Mouse (Mus musculus) spleen, embryonic (tissue): ENCODE measurements at regions not wholly inside any gene's neighbourhood (a gene's known extent, or its start where the extent isn't known, plus 50 kb on each side); places are given as distances from the start of the nearest gene placed in this dataset.

Source experiments
- CTCF ChIA-PET: fragments of 350-600 bp; sonication (Branson Sonifier 250); formaldehyde crosslinking; loops from one replicate; lab custom pipeline; 2022; lab: Charles Lee

DNA sequence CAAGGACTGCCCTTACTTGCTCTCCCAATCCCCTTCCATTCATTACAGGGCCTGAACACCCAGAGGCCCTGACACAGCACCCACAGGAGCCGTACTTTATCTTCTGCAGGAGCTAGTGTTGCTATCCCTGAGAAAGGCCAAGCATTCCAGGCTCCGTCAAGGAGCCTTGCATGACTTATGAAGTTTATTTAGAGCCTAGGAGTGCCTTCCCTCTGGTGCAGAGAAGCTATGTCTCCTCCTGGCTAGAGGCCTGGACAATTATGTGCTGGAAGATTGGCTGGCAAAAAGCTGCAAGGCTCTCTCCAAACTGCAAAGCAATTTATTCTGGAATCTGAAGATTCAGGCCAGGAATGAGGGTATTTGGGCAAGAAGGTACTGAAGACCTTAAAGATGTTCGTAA lies 612.0 kb upstream of the Cdh5 start:
- CTCF ChIA-PET, result no interaction called here

DNA sequence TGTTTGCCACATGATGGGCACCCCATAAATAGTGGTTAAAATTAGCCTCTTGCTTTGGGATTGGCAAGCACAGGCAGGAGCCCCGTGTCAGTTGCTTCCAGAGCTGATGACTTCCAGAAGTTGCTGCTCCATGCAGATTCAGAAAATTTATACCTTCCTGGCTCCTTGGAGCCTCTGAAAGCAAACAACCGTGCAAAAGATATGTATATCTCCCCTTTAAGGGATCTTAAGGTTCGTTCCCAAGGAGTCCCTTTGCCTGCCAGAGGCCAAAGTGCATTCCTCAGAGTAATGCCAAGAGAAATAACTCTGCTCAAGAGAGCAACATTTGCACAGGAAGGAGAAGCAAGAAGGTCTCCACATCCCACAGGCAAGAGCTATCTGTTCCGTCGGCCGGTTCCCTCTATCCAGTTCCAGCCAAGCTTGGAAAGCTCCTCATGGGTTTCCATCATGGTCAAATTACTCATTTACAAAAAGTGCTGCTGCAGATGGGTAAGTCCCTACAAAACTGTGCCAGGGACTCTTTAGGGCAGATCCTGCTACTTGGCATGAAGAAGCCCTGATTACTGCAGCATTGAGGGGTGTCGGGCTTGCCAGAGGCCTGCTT lies 608.4 kb upstream of the Cdh5 start:
- CTCF ChIA-PET, result no interaction called here

DNA sequence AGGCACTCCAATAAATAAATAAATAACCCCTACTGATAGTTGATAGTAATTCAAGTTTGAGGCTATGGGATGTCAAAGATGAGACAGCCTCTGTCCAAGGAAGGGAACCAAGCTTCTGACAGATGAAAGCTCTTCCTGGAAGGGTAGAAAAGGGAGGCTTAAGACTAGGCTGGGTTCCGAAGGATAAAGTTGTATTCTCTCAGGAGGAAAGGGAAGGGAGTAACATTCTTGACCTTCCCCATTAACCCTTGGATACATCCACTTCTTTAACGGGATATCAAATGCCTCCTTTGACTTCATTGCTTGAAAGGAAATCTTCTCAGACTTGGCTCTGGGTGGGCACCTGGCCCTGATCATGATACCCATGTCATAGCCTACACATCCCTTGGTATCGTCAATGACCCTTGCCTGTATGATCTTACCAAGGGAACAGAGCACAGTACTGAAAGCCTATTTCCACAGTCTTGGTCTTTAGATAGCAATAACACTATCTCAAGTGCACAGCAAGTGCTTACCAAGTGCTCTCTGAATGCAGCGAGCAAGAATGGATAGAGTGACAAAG lies 607.4 kb upstream of the Cdh5 start:
- CTCF ChIA-PET, result no interaction called here

DNA sequence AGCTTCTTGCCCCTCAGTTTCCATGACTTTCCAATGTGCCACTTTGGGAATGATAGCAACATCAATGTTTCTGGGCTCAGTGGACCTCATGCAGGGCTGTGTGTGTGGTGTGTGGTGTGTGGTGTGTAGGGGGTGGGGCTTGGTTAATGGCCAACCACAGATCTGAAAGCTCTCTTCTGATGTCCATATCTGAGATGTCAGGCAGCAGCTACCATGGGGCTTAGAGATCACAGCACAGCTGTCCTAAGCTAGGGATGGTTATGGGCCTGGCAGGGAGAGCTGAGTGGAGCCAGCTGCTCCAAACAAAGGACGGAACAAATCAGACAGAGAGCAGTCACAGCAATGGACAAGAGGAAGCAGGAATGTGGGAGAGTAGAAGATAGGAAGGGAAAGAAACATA lies 606.8 kb upstream of the Cdh5 start:
- CTCF ChIA-PET, result no interaction called here

DNA sequence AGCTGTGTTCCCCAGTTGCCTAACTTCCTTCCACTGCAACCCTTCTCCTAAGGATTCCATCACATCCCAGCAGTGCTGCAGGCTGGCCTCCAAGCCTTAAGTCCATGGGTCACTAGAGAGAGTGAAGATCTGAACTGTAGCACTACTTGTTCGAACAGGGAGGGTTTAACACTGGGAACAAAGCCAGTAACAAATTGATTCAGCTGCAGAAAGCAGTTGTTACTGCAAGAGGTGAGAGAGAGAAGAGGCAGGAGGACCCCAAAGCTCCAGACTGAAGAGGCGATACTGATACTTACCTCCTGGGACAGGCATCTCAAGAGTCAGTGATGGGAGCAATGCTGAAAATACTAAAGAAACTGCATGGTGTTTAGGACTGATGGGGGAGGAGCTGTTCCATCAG lies 600.1 kb upstream of the Cdh5 start:
- CTCF ChIA-PET, result no interaction called here

DNA sequence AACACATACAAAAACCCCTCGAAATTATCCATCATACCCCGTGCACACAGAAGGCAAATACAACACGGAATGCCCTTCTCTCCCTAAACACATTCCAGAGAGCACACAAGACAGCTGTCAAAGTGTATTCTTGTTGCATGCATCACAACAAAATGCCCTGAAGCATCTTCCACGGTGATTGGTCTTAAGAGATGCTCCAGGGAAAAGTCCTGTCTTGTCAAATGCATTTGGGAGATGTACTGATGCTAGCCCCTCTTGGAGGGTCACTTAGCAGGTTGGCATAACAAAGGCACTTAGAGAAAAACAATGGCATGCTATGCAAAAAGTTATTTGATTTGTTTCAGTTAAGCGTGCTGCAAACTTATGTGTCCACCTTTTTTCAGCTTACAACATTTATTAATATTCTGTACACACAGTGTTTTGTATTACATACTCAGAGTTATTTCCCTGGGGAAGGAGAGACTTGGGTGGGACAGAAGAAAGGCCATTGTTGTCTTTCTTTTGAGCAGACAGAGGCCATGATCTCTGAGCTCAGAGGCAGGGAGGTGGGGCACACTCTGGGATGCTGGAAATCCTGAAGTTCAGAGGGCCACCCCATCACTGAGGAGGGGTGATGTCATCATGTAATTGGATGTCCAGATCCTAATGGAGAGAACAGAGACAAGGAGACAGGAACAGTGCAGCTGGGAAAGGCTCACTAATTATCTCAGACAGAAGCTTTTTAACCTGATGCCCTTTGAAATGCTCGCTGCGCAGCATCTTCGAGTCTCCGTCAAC lies 598.2 kb upstream of the Cdh5 start:
- CTCF ChIA-PET, result no interaction called here

DNA sequence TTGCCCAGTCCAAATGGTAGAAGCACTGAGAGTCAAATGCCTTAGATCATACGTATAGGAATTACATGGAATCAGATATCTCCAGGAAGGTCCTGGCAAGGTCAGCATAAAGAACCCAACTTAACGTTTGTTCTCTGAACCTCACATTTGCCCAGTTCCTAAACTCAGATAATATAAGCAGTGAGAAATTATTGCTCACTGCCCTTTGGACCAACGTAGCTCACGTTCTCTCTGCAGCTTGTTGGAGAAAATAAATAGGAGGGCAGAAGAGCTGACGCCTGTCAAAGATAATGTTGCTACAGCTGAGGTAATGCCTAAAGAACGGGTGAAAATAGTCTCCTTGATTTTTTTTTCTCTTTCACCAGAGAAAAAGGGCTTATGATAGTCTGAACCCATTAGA lies 595.1 kb upstream of the Cdh5 start:
- CTCF ChIA-PET, result no interaction called here

DNA sequence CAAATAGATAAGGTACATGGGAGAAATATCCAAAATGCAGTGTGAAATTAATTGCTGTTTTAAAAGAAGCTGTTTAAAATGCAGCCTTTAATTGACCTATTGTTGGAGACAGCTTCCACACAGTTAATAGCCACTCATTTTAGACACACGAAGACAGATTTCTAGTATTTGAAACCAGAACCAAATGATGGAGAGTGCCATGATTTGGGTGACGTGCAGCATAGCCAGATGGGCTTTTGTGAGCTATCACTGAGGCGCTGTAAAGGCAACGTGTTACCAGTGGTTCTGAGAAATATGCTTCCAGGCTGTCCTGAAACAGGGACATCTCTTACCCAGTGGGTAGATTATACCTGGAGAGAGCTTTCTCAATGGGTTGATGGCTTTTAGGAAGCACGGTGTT lies 594.4 kb upstream of the Cdh5 start:
- CTCF ChIA-PET, result no interaction called here

DNA sequence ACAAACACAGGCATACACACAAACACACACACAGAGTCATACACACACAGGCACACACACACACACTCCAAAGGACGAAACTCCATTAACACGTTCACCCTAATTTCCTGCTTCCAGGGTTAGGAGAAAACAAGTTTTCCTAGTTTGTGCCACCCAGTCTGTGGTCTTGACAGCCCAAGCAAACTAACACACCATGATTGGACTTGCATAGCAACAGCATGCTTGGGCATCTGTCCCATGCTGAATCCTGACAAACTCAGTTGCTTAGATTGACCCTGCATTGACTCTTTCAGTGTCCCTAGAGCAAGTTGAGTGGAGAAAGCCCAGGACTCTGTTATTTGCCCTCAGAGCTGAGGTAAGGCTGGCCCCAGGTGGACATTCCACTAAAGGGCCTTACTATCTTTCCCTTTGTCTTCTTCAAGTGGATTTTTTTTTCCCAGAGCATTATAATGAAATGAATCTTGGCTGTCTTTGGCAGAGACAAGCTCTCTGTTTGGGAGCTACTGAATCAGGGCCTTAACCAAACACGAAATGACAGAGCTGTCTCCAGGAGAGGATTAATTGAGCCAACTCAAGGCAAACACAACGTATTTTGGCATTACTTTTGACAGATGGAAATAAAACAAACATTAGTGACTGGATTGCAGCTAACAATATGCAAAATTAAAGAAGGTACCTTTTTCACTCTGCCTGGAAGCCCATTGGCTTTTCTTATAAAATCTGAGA lies 581.1 kb upstream of the Cdh5 start:
- CTCF ChIA-PET, result no interaction called here

DNA sequence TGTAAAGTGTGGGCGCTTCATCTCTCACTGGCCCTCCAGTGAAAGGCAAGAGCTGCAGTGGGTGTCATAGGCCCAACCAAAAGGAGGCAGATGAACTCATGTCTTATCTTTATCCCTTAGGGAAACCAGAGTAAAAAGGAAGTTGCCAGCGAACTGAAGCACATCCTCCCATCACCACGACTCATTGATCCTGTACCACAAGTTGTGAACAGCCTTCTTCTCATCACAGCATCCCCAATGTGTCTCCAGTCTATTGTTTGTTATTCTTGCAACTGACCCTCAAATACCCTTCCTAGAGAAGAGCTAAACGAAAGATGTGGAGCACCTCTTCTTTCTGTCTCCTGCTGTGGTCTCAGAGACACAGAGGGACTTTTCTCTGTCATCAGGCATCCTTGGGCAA lies 570.5 kb upstream of the Cdh5 start:
- CTCF ChIA-PET, result no interaction called here

DNA sequence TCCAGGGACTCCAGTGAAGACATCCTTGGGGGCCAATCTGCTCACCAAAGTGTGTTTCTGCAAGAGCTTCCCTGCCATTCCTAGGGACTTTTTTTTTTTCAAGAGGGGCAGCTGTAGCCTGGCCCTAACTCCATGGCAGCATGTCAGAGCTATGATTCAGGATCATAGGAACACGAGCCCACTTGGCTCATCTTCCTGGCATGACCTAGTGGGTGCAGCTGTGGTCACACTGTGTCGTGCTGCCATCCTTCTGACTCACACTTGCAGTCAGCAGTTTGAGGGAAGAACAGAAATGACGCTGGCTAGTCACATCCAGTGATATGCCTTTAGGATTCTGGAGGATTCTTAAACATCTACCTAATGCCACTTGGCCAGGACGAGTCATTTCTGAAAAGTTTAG lies 566.5 kb upstream of the Cdh5 start:
- CTCF ChIA-PET, result no interaction called here

DNA sequence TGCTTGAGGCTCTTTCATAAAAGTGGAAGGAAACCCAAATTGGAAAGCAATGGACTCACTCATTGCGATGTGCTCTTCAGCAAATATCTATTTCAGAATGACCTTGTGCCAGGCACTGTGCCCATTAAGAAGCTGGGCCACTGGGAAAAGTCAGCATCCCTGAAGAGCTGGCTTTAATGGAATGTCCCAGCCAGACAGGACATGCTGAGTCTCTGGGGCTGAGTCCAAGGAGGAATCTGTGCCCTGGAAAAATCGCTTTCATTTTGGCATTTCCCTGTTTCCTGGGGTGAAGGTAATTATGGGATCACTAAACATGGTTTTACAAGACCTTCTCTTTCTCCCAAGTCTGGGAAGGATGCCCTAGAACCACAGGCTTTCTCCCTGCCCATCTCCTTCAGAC lies 564.6 kb upstream of the Cdh5 start:
- CTCF ChIA-PET, result no interaction called here

DNA sequence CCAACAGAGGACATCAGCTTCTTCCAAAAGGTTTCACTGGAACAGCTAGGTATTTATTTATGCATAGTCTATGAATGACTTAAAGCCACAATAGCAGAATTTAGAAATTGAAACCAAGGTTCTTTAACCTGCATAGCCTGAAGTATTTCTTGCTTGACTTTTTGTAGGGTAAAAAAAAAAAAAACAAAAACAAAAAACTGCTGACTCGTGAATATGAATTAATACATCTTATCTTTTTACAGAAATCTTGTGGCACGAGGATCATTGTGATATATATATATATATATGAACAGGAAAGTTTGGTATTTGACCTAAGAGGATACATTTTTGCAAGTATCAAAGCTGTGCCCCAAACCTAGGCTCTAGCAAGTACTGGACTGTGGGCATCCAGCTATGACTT lies 559.5 kb upstream of the Cdh5 start:
- CTCF ChIA-PET, result no interaction called here

DNA sequence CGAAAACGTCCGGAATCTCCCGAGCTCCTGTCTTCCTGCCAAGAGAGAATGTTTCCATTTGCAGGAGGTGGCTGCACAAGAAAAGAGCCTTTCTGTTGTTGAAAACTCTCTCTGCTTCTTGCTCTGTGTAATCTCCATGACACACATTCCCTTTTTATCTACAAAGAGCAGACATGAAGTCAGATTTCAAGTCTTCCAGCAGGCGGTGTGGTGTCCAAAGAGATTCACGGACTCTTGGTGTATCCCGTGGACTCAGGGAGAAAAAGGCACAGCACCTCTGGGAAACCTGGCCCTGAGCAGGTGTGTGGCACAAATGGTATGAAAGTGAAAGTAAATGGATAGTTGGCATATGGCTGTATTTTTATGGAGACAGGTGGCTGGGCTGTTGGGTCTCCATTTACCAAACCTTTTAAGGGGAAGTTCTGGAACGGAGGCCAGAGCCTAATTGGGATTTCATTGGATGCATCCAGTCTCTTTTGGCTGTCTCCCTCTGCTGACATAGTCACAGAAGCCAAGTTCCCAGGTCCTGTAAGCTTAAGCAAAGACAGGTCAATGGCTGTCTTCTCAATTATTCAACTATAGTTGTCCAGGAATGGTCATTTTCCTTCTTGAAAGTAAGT lies 549.4 kb upstream of the Cdh5 start:
- CTCF ChIA-PET, result no interaction called here

DNA sequence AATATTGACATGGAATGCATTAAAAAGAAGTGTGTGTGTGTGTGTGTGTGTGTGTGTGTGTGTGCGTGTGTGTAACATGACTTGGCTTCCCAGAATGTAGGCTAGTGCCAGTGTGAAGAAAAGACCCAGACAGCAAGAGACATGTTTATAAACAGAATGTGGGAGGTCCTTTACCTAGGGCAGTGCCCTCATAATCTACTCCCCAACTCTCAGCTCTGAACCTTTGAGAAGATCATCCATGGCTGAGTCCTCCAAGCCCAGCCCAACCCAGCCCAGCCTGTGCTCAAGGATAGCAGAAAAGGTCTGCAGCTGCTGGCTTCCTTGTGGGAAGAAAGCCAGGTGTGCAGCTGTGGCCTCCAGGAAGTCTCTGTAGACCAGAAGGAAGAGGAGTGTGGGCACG lies 539.8 kb upstream of the Cdh5 start:
- CTCF ChIA-PET, result no interaction called here

DNA sequence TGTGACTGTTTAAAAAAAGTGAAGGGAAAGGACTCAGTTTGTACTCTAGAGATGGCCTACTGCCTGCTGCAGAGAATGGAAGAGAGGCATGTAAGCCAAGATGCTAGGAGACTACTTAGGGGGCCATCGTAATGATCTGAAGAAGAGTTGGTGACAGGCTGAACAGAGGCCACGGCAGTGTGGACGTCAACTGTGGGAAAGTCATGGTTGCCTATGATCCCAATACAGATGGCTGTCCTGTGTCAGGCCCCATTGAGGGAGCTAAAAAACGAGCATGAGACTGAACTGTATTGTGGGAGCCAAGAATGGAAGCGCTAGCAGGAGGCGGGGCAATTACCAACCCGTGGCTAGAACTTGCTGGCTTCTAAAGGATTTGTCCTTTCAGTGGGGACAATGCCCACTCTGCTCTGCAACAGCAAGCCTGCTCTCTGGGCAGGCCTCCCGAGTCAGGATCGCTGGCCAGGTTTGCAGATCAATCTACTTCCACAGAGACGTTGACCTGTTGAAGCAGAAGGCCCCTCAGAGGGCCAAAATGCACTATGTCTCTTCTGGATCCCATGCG lies 530.5 kb upstream of the Cdh5 start:
- CTCF ChIA-PET, result no interaction called here

DNA sequence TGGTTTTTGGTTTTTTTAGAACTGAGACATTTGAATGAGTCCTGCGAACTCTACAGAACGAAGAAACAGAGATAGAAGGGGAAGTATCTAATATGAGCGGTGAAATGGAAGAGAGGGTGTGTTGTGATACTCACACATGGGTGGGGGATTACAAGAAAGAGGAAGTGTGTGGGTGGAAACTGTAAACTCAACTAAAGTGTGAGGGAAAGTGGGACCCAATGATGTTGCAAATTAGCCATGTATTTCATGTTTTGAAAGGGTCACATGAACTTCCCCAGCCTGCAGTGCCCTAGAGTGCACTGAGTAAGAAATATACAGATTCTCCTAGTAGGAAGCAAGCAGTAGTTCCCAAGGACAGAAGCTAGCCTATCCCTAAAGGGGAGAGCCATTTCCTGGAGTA lies 524.3 kb upstream of the Cdh5 start:
- CTCF ChIA-PET, result no interaction called here

DNA sequence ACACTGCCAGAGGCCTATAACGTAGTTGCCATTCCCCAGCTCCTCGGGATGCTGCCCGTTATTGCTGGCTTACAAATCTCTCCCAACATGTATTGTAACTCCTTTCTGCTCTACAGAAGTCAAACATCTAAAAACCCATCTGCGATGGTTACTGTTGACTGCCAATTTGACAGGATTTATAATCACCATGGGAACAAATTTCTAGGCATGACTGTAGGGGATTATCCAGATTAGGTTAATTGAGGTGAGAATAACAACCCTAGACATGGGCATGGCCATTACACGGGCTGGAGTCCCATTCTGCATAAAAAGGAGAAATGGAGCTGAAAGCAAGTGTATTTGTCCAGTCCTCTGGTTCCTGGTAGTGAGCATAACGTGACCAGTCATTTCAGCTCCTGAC lies 523.4 kb upstream of the Cdh5 start:
- CTCF ChIA-PET, result no interaction called here

DNA sequence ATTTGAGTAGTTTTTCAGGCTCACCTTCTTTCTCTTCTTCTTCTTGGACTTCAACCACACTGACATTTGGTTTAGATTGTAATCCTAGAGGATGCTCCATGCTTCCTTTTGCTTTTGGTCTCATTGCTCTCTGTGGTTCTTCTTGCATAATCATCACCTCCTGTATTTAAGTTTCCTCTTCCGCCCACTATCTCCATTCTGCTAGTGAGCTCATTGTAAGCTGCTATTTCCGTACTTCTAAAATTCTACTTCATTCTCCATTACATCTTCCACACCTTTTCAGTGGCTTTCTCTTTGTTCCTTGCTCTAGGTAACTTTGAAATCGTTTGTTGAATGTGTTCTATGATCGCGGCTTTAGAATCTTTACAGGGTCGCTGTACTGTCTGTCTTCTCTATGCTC lies 493.1 kb upstream of the Cdh5 start:
- CTCF ChIA-PET, result no interaction called here

DNA sequence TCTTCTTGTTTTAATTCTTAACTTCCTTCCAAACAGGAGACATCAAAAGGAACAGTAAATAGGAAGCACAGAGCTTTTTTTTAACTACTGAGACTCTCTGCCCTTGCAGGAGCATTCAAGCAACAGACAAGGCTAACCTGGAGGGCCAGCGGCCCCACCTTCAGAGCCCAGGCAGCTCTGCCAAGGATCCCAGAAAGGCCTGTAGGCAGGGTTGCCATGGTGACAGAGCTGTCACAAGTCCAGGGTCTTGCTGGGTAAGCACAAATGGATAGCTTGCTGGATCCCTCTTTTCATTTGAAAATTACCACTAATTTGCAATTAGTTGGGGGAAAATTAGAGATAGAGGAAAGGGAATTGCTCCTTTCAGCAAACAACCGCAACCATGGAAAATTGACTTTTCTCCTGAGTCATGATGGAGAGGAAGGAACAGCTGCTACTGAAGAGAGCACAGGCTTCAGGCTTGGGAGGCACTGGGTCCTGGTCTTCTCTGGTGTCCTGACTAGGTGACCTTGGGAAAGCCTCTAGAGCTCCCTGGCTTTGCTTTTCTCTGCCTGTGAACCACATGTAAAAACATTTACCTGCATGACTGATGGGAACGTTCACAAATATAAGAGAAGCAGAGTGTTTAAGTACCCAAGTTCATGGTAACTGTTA lies 477.5 kb upstream of the Cdh5 start:
- CTCF ChIA-PET, result no interaction called here

DNA sequence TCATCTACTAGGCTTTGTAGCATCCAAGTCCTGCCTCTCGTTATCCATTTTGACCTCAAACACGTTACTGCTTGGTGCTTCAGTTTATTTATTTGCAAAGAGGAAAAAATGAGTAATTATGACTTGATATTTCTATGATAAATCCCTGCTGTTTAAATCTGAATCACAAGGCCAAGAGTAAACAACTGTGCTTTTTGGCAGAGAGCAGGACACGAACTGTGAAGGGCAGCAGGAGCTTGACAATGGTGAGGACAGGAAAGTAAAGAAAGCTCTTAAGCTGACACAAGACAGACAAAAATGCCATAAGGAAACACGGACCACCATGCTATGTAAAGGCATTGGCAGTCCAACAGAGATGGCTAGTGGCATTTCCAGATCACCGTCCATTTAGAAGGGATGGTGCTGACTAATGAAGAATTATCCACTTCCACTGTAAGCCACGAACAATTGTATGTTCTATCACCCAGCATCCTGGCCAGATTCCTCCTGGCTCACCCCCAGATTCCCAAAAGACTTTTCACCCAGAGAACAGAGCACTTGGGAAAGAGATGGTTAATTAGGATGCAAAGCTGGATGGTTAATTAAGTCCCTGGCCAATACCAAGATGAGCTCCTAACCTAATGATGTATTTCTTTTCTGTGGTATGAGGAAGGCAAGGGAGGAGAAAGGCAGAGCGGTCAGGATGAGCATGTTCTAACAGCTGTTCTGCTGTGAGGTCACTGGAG lies 476.1 kb upstream of the Cdh5 start:
- CTCF ChIA-PET, result no interaction called here
